Mouse (Mus musculus) right cerebral cortex, adult 18-20 months (tissue): ENCODE measurements around the gene Arhgap5.
A peak's percentile ranks its signal among the peaks of the same experiment; 100 is the strongest.

Experiments used
- DNase-seq: peaks from one replicate; pipeline ENCODE4 v3.0.0; 2022; ENCODE audit warnings: mixed read lengths

Arhgap5 gene

DNA sequence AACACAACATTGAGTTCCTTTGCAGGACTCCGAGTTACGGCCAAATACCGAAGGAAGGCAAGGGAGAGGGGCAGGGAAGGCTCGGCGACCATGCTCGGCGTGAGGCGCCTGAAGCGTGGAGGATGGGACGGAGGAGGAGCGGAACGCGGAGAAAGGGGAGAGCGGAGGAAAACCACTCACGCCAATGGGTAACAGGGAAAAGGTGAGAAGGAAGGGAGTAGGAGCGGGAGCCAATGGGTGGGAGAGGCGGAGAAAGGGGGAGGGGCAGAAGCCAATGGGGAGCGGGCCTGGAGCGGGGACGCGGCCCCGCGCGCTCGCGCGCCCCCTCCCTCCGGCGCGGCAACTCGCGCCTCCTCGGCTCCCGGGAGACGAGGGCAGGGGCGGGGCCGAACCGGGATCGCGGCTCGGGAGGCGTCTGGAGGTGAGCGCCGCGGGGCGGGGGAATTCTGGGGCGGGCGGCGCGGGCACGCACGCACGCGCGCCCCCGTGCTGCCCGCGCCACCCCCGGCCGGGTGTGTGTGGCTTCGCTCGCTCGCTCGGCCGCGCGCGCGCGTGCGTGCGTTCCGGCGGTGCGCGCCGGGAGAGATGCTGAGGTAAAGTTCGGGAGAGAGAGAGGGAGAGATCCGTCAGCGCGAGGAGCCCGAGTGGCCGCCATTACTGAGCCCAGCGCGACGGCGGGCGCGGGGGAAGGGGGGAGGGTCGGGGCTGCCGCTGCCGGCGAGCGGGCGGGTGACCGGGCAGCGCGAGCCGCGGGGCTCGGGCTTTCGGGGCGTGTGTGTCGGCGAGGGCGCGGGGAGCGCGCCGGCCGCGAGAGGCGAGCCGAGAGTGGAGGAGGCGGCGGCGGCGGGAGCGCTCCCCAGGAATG lies at the start of gene Arhgap5:
Gene Arhgap5, plus strand, starts transcription at position 517 of the 865 bp plus-strand sequence.
- DNase-seq: peak; percentile 96

DNA sequence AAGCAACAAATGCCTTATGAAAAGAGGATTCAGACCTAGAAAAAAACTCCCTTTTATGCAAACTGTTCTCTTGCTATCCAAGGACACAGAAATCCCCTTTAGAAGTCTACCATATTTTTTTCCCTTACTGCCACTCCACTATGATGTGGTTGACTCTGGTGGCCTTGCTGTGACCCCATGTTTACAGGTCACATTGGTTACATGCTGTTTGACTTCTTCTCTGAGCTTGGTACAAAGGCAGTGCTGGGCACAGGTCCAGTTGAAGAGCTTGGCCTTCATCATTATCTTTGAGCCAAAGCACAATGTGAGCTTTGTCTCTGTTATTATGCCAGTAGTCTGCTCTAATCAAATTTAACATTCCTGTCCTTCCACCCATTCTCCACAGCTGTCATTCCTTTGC lies 39.2 kb upstream of the Arhgap5 start:
- no peak for DNase-seq

DNA sequence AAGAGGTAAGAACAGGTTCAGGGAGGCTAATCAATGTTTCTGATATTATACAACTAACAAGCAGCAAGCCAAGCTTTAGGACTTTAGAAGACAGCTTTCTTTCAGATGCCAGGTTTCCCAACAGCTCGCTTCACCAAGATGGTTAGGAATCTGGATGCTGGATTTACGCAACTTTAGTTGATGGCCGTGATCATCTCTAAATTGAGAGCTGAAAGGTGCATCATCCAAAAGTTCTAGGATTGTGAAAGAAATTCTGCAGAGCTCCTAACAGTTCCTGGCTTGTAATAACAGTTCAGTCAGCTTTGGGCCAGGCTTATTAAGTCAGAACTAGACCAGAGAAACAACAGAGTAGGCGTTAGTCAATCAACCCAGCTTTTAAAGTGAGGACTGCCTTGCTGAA lies 32.2 kb upstream of the Arhgap5 start:
- DNase-seq: no peak

DNA sequence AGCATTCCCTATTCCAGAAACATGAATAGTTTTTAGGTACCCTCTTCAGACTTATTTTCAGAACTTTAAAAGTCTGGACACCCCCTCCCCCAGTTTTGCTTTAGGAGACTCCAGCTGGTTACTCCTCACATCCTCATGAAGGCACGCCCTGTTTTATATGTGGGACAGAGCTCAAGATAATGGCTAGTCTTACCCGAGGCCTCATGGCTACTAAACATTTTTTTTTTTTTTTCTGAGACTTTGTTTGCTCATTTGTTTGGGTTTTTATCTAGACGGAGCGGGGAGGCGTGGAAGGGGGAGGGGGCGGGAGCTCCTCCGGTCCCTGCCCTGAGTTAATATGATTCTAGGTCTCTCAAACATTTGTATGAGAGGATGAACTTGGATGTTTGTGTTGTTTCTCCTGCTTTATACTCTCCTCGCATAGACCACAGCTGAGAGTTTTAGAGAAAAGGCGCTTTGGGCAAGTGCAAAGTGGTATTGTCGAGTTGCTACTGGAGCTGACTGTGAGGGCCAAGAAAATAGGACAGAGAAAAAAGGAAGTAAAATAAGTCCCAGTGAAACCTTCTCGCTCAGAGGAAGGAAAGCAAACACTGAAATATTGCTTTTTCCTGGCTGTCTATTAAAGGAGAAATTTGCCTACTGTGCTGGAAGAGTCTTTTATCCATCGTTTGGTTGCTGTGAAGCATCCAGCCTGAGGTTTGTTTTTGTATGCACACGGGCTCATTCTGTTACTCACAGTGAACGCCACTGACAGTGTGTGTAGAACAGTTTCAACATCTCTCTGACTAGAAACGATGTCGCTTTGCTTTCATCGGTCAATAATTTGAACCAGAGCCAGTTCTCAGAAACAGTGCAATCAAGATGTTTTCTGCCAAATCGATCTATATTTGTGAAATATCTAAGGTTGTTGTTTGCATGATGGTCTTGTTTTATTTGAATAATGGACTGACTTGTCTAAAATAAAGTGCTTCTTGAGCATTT lies 29.5 kb upstream of the Arhgap5 start:
- peak; percentile 16 for DNase-seq

DNA sequence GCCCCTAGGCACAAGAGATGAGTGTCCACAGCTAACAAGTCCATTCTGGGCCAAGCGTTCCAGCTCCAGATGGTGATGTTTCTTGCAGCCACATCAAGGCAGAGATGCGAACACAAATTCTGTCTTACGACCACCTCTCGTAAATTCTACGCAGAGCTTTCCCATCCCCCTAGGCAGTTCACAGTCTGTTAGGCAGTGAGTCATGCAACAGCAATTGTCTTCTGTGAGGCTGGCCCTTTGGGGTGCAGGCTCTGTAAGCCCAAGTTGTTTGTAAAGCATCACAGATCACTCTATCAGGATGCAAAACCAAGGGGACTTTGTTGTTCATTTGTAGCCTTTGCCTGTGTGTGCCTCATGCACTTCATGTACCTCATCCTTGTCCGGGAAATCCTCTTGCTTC lies 27.7 kb upstream of the Arhgap5 start:
- DNase-seq: no peak

DNA sequence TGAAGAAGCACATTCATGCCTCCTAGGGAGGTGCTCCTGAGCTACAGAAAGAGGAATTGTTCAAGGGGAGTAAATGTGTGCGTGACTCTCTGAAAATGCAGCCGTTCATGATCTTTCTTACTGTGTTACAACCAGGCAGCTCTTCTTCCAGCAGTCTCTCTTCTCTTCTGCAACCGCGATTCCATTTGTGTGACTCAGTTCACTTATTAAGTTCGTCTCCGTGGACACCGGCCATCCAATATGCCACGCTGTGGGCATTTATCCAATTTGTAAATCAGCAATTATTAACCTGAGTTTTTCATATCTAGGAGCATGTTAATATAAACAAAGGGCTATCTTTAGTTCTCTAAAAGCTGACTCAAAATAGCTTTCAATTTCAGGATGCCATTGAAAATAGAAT lies 25.2 kb upstream of the Arhgap5 start:
- no peak for DNase-seq

DNA sequence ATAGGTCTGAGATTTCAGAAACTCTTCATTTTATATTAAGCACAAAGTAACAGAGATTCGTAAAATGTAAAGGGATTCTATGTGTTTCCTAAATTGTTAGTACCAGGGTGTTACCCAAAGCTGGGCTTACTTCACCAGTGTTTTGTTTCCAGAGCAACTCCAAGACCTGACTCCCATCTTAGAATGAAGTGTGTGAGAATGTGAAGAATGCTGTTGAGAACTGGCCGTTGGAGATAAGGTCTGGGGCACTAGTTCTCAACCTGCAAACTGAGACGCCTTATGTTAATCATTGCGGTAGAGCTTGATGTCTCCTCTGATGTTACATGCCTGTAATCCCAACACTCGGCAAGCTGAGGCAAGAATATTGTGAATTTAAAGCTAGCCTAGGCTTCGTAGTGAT lies 24.4 kb upstream of the Arhgap5 start:
- no peak for DNase-seq

DNA sequence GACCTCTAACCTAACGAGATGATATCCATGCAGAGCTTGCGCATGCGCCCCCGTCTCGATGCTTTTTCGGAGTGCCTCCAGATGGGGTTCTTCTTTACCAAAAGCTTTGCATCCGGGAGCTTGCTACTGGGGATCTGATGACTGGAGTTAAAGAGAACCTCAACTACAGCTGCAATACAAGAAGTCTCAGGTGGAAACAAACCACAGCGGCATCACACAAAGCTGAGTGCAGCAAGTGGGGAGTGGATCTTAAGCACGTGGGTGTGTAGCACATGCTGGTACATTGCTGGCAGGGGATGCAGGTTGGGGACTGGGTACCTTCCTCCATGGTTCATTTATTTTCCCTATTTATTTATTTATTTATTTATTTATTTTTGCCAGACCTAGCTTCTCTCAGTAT lies 22.9 kb upstream of the Arhgap5 start:
- DNase-seq: no peak

DNA sequence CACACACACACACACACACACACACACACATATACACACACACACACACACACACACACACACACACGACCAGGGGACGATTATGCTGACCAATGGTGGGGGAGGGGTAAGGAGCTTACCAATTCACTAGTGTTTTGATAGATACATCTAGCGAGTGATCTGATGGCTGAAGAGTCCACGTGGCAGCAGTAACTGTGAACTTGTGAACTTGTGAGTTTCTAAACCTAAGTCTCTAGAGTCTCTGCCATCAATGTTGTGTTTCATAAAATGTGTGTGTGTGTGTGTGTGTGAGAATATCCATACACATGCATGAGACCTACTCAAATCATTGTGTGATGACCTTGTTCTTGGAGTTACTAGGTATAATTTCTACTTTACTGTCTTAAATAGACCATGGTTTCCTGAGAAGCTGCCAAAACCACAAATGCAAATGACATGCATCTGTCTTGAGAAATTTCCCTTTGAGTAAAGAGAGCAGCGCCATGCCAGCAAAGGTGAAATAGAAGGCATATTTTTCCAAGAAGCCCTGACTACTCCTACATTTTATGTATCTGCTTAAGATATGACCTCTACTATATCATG lies 21.7 kb upstream of the Arhgap5 start:
- DNase-seq: no peak

DNA sequence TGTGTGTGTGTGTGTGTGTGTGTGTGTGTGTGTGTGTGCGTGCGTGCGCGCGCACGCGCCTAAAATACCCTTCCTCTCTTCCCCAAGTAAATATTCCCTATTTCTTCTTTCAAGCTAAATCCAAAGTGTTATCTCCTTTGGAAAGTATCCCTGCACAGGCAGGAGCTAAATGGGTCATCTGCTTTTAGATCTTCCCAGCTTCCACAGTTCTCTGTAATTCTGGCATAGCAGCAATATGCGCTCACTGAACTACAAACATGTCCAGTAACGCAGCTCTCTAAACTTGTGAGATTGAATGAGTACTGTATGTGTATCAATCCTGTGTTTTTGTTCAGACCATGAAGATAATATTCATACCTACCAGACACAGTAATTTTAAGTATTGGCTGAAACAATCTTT lies 20.6 kb upstream of the Arhgap5 start:
- DNase-seq: peak; percentile 10

DNA sequence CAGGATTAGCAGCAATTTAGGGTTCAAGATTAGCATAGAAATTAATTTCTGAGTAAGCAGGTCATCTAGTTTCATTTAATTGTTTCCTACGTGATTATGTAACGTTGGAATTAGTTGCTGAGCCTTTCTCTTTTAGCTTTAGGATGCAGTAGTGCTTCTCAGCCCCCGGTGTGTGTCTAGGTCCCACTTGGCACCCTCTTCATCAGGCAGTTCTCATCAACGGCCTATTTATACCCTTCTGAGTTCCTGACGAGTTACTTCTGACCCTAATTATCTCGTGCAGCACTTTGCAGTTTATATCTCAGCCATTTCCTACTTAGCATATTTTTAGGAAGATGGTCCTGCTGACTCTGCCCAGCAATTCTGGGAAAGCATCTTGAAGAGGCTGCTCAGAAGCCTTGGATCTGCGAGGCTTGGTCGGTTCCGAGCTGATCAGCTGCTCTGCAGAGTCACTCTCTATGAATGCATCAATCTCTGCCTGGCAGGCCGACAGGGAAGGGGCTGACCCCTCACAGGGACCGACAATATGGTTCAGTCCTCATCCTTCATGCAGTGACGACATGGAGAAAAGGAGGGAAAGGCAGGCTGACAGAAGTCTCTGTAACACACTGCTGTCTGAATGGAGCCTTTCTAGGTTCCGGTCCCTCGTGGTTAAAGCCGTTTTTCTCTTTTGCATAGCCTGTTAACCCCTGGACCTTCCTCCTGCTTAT lies 15.4 kb upstream of the Arhgap5 start:
- no peak for DNase-seq

DNA sequence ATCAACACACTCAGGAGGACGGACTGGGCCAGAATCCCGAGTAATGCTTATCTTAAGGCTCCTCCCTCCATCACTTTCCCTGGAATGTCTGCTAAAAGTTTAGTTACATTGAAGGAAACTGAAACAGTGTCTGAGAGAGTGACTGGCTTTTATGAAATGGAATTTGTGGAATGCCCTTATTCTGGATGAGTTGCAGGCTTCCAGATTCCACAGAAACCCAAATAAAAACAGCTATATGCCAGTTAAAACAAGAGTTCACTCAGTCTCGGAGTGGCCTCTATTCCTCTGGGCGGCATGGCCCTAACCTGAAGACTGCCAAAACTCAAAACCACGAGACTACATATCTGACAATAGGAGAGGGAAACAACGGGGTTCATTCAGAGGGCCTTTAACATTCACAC lies 10.5 kb upstream of the Arhgap5 start:
- DNase-seq: peak; percentile 13

DNA sequence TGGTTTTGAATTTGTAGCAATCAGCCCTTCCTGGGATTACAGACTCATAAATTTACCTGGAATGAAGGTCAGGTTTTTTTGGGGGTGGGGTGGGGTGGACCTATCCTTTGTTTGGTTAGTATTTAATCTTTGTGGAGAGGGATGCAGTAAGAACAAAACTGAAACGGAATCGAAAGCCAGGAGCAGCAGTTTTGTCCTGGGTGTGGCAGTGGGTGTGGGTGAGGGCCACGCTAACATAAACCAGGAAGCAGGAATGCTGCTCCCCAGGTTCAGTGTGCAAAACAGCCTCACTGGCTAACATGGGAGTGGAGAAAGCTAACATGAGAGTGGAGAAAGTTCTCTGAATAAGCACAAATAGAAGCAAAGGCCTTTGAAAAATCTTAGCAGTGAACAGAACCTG lies 6.6 kb upstream of the Arhgap5 start:
- DNase-seq: no peak

DNA sequence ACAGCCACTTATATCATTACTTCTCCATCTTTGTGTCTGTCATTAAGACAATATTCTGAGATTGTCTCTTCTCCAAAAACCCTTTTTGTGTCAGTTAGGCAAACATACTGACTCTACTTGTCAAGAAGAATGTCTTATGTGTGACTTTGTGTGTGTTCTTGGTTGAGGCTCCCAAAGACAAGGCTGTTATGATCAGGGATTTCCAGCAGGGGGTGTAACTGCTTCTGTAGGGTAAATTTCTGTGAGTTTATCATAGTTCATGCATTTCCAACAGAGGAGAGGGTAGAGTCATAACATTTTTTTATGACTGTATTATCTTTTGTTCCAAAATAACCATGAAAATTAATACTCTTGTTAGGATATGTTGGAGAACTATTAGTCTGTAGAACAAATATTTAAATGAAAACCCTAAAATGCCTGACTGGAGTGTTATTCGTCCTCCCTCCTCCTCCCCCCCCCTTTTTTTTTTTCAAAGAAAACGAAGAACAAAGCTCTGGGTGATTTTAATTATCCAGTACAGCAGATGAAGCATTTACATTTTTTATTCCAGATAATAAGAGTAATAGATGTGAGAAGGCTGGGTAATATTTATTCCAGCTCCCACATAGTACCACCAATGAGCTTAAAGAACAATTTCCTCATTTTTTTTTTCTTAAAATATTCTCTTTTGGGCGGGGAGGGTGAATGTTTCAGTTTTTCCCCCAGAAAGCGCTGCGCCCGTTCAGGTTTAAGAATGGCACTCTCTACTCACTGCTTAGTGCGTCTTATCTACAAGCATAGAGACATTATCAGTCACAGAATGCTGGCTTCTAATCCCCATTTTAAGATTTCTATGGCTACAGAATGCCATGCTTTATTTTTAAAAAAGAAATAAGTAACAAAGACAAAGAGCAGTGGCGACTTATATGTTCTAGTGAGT lies 2.6 kb upstream of the Arhgap5 start:
- DNase-seq: no peak

DNA sequence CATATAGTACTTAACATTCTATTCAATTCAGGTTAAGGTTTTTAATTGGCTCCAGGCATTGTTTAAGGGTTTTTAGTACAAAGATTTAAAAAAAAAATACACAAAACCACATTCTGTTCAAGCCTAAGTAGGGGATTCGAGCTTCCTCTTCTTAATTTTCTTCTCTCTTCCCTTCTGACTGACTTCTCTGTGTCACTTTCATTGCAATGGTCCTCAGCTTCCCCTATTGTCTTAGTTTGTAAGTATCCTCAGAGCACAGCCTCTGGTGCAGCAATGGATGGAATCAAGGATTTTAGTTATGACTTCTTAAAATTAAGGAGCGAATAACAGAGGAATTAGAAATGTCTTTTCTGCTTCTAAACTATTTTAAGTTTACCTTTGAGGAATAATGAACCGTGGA lies 1.6 kb upstream of the Arhgap5 start:
- no peak for DNase-seq

DNA sequence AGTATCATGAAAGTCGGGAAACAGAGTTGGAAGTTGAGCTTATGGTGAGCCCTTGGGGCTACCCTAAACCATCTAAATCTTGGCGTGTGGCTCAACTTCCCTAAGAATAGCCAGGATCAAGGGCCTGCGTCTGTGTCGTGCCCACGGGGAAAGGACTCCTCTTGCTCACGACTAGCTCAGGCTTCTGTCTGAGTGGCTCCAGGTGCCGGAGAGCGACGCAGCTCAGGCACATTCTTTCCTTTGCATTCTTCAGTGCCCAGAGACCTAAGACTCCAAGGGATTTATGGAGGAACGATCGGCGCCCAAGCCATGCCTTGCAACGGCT lies 679 bp upstream of the Arhgap5 start:
- no peak for DNase-seq

DNA sequence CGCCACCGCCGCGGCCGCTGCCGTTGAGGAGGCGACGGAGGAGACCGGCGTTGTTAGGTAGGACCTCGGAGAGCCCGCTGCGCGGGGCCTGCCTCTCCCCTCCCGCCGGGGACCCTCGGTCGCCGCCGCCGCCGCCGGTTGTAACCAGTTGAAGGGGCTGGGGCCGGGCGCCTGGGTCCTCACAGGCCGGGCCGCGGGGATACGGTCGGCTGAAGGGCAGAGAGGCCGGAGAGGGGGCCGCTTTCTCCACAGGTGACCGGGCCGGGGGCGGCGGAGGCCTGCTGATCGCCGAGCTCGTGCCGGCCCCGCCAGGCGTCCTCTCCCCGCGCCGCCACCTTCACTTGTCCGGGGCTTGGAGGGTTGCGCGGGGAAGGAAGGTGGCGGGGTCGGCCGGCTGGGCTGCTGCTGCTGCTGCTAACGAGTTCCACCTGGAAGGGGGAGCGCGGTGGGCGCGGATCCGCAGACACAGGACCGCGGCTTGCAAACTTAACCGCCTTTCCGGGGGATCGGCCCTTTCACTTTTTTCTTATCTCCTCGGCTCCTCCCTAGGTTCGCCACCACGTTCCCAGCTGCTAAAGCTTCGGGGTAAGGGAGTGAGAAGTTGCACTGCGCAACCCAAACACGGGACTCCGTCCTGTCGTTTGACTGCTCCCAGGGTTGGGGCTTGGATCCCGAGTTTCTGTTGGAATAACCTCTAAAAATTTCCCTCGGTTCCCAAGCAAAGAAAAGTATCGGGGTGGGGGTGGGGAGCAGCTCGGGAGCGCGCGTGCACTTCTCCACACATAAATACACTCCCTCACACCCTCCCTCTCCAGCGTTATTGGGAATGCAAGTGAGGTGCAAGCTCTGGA lies 784 bp downstream of the Arhgap5 start:
- DNase-seq: peak; percentile 41

DNA sequence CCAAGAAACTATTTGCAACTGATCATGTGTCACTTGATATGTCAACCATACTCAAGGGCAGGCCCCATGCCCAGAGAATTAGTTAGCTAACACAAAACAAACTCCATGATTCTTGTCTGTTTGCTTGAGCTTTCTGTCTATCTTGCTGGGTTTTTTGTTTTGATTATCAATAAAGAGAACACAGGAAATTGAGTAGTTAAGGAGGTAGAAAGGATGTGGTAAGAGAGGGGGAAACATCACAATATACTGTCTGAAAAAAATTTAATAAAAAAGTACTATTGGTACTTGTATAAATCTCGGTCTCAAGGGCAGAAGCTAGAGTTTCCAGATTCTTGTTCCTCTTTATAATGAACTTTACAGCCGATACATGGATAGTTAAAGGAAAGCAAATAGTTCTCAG lies 20.9 kb downstream of the Arhgap5 start:
- no peak for DNase-seq

DNA sequence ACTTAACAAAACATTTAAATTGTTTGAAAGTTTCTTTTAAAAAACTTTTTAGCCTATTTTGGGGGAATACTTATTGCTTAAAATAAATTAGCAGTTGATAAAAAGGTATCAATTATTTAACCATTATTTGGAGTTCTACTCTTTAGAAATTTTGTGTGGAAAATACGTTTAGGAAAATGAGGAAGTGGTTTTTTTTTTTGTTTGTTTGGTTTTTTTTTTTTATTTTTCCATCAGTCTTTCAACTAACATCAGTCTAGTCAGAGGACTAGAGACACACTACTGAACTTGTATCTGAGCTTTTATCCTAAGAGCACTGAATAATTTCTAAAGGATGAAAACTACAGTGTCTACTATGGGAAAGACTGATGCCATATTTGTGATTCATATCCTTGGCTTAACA lies 21.7 kb downstream of the Arhgap5 start:
- no peak for DNase-seq

DNA sequence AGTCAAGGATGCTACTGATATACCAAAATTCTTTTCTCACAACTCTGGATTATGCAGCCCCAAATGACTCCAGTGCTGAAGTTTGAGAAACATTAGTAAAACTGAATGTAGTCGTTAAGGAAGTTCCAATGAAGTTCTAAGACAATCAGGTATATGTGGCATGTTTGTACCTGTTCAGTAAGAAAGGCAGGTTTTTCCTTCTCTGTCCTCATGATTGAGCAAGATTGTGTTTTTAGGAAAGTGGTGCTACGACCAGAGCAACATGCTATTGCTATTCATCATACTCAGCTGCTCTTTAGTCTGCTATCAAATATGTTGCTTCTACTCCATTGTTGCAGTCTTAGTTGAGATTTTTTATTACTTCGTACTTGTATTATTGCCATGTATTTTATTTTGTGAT lies 26.0 kb downstream of the Arhgap5 start:
- DNase-seq: no peak

DNA sequence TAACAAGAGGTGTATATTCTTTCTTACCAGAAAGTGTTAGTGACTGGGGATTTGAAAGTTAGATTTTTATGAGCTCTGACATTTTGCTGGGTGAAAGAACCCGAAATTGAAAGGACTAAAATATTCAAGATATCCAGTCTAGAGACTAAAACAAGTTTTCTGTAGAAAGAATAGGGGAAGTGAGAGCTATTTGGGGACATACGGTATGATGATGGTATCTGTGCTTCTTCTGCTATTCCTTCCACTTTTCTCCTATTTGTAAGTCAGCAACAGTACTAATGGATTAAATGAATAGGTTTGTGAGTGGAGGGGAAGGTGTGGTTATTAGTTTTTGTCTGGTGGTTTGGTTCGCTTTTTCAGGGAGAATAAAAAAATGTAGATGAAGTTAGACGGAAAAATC lies 37.5 kb downstream of the Arhgap5 start:
- no peak for DNase-seq
